Mouse (Mus musculus) forebrain, embryonic 12.5 days (tissue): ENCODE measurements around the gene Med13l. TPM values are rescaled to one million over a fixed set of nuclear protein-coding genes. Genes with fewer than 3 reads are reported as not detected.

Experiments used
- ATAC-seq: fragments of 200-750 bp; cut with Nextera tagmentation; 2 replicates; pipeline ENCODE4 v1.8.0; 2017; ENCODE audit warnings: moderate TSS enrichment; ENCODE audit not compliant: low FRiP score
- H3K27ac ChIP-seq: fragments of 300-500 bp; sonication (generic); 2 replicates; pipeline ENCODE4 v1.5.1; 2016; ENCODE audit warnings: mild to moderate bottlenecking
- H3K27me3 ChIP-seq: fragments of 300-500 bp; sonication (generic); 2 replicates; pipeline ENCODE4 v1.6.1; 2016; ENCODE audit warnings: mild to moderate bottlenecking
- H3K36me3 ChIP-seq: fragments of 300-500 bp; sonication (generic); replicated peaks from 2 replicates; pipeline ENCODE4 v1.6.1; 2016; ENCODE audit warnings: mild to moderate bottlenecking
- H3K4me1 ChIP-seq: fragments of 300-500 bp; sonication (generic); 2 replicates; pipeline ENCODE4 v1.6.1; 2016
- H3K4me2 ChIP-seq: fragments of 300-500 bp; sonication (generic); 2 replicates; pipeline ENCODE4 v1.6.1; 2016; ENCODE audit warnings: mild to moderate bottlenecking, moderate library complexity
- H3K4me3 ChIP-seq: fragments of 300-500 bp; sonication (generic); replicated peaks from 2 replicates; pipeline ENCODE4 v1.5.1; 2016; ENCODE audit warnings: mild to moderate bottlenecking
- H3K9ac ChIP-seq: fragments of 300-500 bp; sonication (generic); 2 replicates; pipeline ENCODE4 v1.6.1; 2016; ENCODE audit warnings: mild to moderate bottlenecking
- H3K9me3 ChIP-seq: fragments of 300-500 bp; sonication (generic); 2 replicates; pipeline ENCODE4 v1.6.1; 2016
- WGBS: fragments of 180-500 bp; shearing (Covaris S2); methylation state at CpG from one replicate; pipeline ENCODE4 v1.1.7; 2016; 5-methylcytosine and 5-hydroxymethylcytosine counted together
- polyA plus RNA-seq: library from polyadenylated mRNA; unstranded; fragments of >200 nt; fragmentation: Nextera tagmentation; extraction: Ambion mirVana; gene quantifications from 2 replicates; pipeline ENCODE4 v1.2.1, GENCODE M21; 2016

The Med13l gene
- polyA plus RNA-seq, 1 experiment from 2014 or later, result 17.7 TPM

- Histone ChIP-seq H3K9ac (no peak overlapping the region), H3K9me3 (no peaks in the 10 kb centered on the region), H3K36me3 (no peaks in the 10 kb centered on the region), H3K4me2 (no peak overlapping the region), H3K4me3 (no peak overlapping the region), H3K27ac (no peak overlapping the region), H3K27me3 (peaks cover 3% of the 10 kb centered on the region; the same call in 1 of the 2 replicates), H3K4me1 (peaks cover 12% of the 10 kb centered on the region)
- 80% methylated on average over 13 of the region's 13 CpGs for WGBS
- no peak for ATAC-seq
Measured at GRCm38 (mm10) chr5:118526504-118526903, 34.0 kb upstream of the Med13l start.

GRCm38 (mm10) chr5:118529241-118529640, 31.2 kb upstream of the Med13l start:
- H3K4me1 ChIP-seq, result peaks cover 20% of the 10 kb centered on the region

GRCm38 (mm10) chr5:118532125-118532524, 28.4 kb upstream of the Med13l start:
- no peaks in the 10 kb centered on the region for H3K9me3 ChIP-seq
- no peak overlapping the region for H3K27ac ChIP-seq
- H3K4me1 ChIP-seq, result peaks cover 20% of the 10 kb centered on the region
- H3K4me2 ChIP-seq, result peak overlapping the region; percentile 11; the same call in 1 of the 2 replicates
- H3K27me3 ChIP-seq, result no peaks in the 10 kb centered on the region; the same call in 1 of the 2 replicates
- 18% methylated on average over 13 of the region's 13 CpGs for WGBS
- ATAC-seq, result no peak
- no peak overlapping the region for H3K4me3 ChIP-seq
- no peak overlapping the region for H3K9ac ChIP-seq
- H3K36me3 ChIP-seq, result no peaks in the 10 kb centered on the region

More at GRCm38 (mm10) chr5:118529241-118529640, 31.2 kb upstream of the Med13l start:
- H3K27ac ChIP-seq, result no peak overlapping the region
- H3K4me2 ChIP-seq, result no peak overlapping the region
- H3K36me3 ChIP-seq, result no peaks in the 10 kb centered on the region
- 19% methylated on average over 7 of the region's 7 CpGs for WGBS
- H3K9ac ChIP-seq, result no peak overlapping the region
- H3K4me3 ChIP-seq, result no peak overlapping the region
- no peak for ATAC-seq
- H3K27me3 ChIP-seq, result no peaks in the 10 kb centered on the region; the same call in 1 of the 2 replicates
- no peaks in the 10 kb centered on the region for H3K9me3 ChIP-seq

- WGBS, result 51% methylated on average over 15 of the region's 15 CpGs
- peaks cover 4% of the 10 kb centered on the region for H3K27me3 ChIP-seq
- H3K9ac ChIP-seq, result no peak overlapping the region
- ATAC-seq, result no peak
- H3K4me1 ChIP-seq, result peaks cover 20% of the 10 kb centered on the region
- no peaks in the 10 kb centered on the region for H3K9me3 ChIP-seq
- H3K4me2 ChIP-seq, result peak overlapping the region; percentile 11; the same call in 1 of the 2 replicates
- H3K4me3 ChIP-seq, result no peak overlapping the region
- H3K27ac ChIP-seq, result no peak overlapping the region
- H3K36me3 ChIP-seq, result no peaks in the 10 kb centered on the region
Measured at GRCm38 (mm10) chr5:118532659-118533058, 27.8 kb upstream of the Med13l start.

GRCm38 (mm10) chr5:118534407-118534921, 26.0 kb upstream of the Med13l start:
- Histone ChIP-seq H3K4me3 (no peak overlapping the region), H3K27me3 (peaks cover 4% of the 10 kb centered on the region; the same call in 1 of the 2 replicates), H3K9me3 (no peaks in the 10 kb centered on the region), H3K27ac (no peak overlapping the region), H3K36me3 (no peaks in the 10 kb centered on the region), H3K9ac (no peak overlapping the region), H3K4me2 (no peak overlapping the region), H3K4me1 (peaks cover 16% of the 10 kb centered on the region)
- 76% methylated on average over 9 of the region's 9 CpGs for WGBS
- no peak for ATAC-seq

GRCm38 (mm10) chr5:118535130-118535529, 25.3 kb upstream of the Med13l start:
- WGBS, result 60% methylated on average over 8 of the region's 8 CpGs
- H3K4me2 ChIP-seq, result no peak overlapping the region
- H3K9ac ChIP-seq, result no peak overlapping the region
- H3K36me3 ChIP-seq, result no peaks in the 10 kb centered on the region
- no peaks in the 10 kb centered on the region for H3K9me3 ChIP-seq
- no peak for ATAC-seq
- H3K27me3 ChIP-seq, result peaks cover 4% of the 10 kb centered on the region; the same call in 1 of the 2 replicates
- no peak overlapping the region for H3K27ac ChIP-seq
- H3K4me3 ChIP-seq, result no peak overlapping the region
- H3K4me1 ChIP-seq, result peaks cover 15% of the 10 kb centered on the region

GRCm38 (mm10) chr5:118538487-118538886, 22.0 kb upstream of the Med13l start:
- H3K27ac ChIP-seq, result no peak overlapping the region
- 11% methylated on average over 5 of the region's 5 CpGs for WGBS
- ATAC-seq, result no peak

GRCm38 (mm10) chr5:118543816-118544215, 16.7 kb upstream of the Med13l start:
- no peaks in the 10 kb centered on the region for H3K27me3 ChIP-seq
- WGBS, result 98% methylated on average over 2 of the region's 2 CpGs

More at GRCm38 (mm10) chr5:118538487-118538886, 22.0 kb upstream of the Med13l start:
- Histone ChIP-seq H3K9me3 (no peaks in the 10 kb centered on the region), H3K4me3 (no peak overlapping the region), H3K4me1 (0 out of 2 replicates have a peak, but pooled peaks cover 8% of the 10 kb centered on the region), H3K36me3 (no peaks in the 10 kb centered on the region), H3K27me3 (peaks cover 4% of the 10 kb centered on the region; the same call in 1 of the 2 replicates), H3K4me2 (no peak overlapping the region), H3K9ac (no peak overlapping the region)

GRCm38 (mm10) chr5:118550493-118550892, 10.0 kb upstream of the Med13l start:
- 85% methylated on average over 5 of the region's 5 CpGs for WGBS
- no peak overlapping the region for H3K9ac ChIP-seq

More at GRCm38 (mm10) chr5:118543816-118544215, 16.7 kb upstream of the Med13l start:
- H3K4me1 ChIP-seq, result no peaks in the 10 kb centered on the region
- no peak overlapping the region for H3K27ac ChIP-seq
- H3K4me3 ChIP-seq, result no peak overlapping the region
- no peaks in the 10 kb centered on the region for H3K36me3 ChIP-seq
- ATAC-seq, result no peak
- H3K4me2 ChIP-seq, result no peak overlapping the region
- H3K9ac ChIP-seq, result no peak overlapping the region
- H3K9me3 ChIP-seq, result no peaks in the 10 kb centered on the region

GRCm38 (mm10) chr5:118553290-118553689, 7.2 kb upstream of the Med13l start:
- no peaks in the 10 kb centered on the region; the same call in 1 of the 2 replicates for H3K4me1 ChIP-seq
- H3K9me3 ChIP-seq, result 0 out of 2 replicates have a peak, but pooled peaks cover 4% of the 10 kb centered on the region
- H3K27ac ChIP-seq, result no peak overlapping the region
- no peak overlapping the region for H3K4me2 ChIP-seq
- ATAC-seq, result no peak
- H3K36me3 ChIP-seq, result no peaks in the 10 kb centered on the region
- H3K9ac ChIP-seq, result no peak overlapping the region
- peaks cover 12% of the 10 kb centered on the region; the same call in 1 of the 2 replicates for H3K27me3 ChIP-seq
- no peak overlapping the region for H3K4me3 ChIP-seq

More at GRCm38 (mm10) chr5:118550493-118550892, 10.0 kb upstream of the Med13l start:
- H3K9me3 ChIP-seq, result 0 out of 2 replicates have a peak, but pooled peaks cover 4% of the 10 kb centered on the region
- H3K4me2 ChIP-seq, result no peak overlapping the region
- ATAC-seq, result no peak
- no peak overlapping the region for H3K27ac ChIP-seq
- no peaks in the 10 kb centered on the region for H3K36me3 ChIP-seq
- no peak overlapping the region for H3K4me3 ChIP-seq
- H3K4me1 ChIP-seq, result no peaks in the 10 kb centered on the region; the same call in 1 of the 2 replicates
- H3K27me3 ChIP-seq, result no peaks in the 10 kb centered on the region

- no peak for ATAC-seq
- peaks cover 12% of the 10 kb centered on the region; the same call in 1 of the 2 replicates for H3K27me3 ChIP-seq
- H3K9ac ChIP-seq, result no peak overlapping the region
- 96% methylated on average over 4 of the region's 4 CpGs for WGBS
- 0 out of 2 replicates have a peak, but pooled peaks cover 4% of the 10 kb centered on the region for H3K9me3 ChIP-seq
- no peak overlapping the region for H3K4me2 ChIP-seq
- H3K4me3 ChIP-seq, result no peak overlapping the region
- H3K36me3 ChIP-seq, result no peaks in the 10 kb centered on the region
- H3K4me1 ChIP-seq, result peaks cover 3% of the 10 kb centered on the region; the same call in 1 of the 2 replicates
- H3K27ac ChIP-seq, result no peak overlapping the region
Measured at GRCm38 (mm10) chr5:118555305-118555704, 5.2 kb upstream of the Med13l start.

- no peaks in the 10 kb centered on the region for H3K36me3 ChIP-seq
- 39% methylated on average over 12 of the region's 12 CpGs for WGBS
- no peak overlapping the region for H3K27ac ChIP-seq
- H3K4me3 ChIP-seq, result no peak overlapping the region
- ATAC-seq, result no peak
- H3K9me3 ChIP-seq, result 0 out of 2 replicates have a peak, but pooled peaks cover 4% of the 10 kb centered on the region
- H3K4me1 ChIP-seq, result peaks cover 3% of the 10 kb centered on the region; the same call in 1 of the 2 replicates
- H3K9ac ChIP-seq, result no peak overlapping the region
- H3K27me3 ChIP-seq, result peaks cover 12% of the 10 kb centered on the region; the same call in 1 of the 2 replicates
- H3K4me2 ChIP-seq, result no peak overlapping the region
Measured at GRCm38 (mm10) chr5:118556387-118556937, 4.0 kb upstream of the Med13l start.
